Mouse (Mus musculus) embryonic facial prominence, embryonic 15.5 days (tissue): Measurements from ENCODE around the gene Zfp790. TPM values are rescaled to one million over a fixed set of nuclear protein-coding genes. Genes with fewer than 3 reads are reported as not detected.

Experiments
- ATAC-seq: fragments of 200-750 bp; cut with Nextera tagmentation; 2 replicates; pipeline ENCODE4 v1.8.0; 2017; ENCODE audit warnings: low read depth, moderate TSS enrichment; ENCODE audit not compliant: insufficient number of reproducible peaks, low FRiP score, low TSS enrichment
- H3K27ac ChIP-seq: fragments of 300-500 bp; sonication (generic); replicated peaks from 2 replicates; pipeline ENCODE4 v1.5.1; 2015; ENCODE audit warnings: mild to moderate bottlenecking, inconsistent platforms
- H3K27me3 ChIP-seq: fragments of 300-500 bp; sonication (generic); 2 replicates; pipeline ENCODE4 v1.6.1; 2015; ENCODE audit warnings: inconsistent platforms
- H3K36me3 ChIP-seq: fragments of 300-500 bp; sonication (generic); 2 replicates; pipeline ENCODE4 v1.6.1; 2015; ENCODE audit warnings: mild to moderate bottlenecking, inconsistent platforms
- H3K4me1 ChIP-seq: fragments of 300-500 bp; sonication (generic); 2 replicates; pipeline ENCODE4 v1.6.1; 2015; ENCODE audit warnings: inconsistent platforms
- H3K4me2 ChIP-seq: fragments of 300-500 bp; sonication (generic); replicated peaks from 2 replicates; pipeline ENCODE4 v1.6.1; 2015; ENCODE audit warnings: mild to moderate bottlenecking, inconsistent platforms
- H3K4me3 ChIP-seq: fragments of 300-500 bp; sonication (generic); replicated peaks from 2 replicates; pipeline ENCODE4 v1.5.1; 2015; ENCODE audit warnings: mild to moderate bottlenecking, inconsistent platforms
- H3K9ac ChIP-seq: fragments of 300-500 bp; sonication (generic); 2 replicates; pipeline ENCODE4 v1.6.1; 2015; ENCODE audit warnings: inconsistent platforms
- H3K9me3 ChIP-seq: fragments of 300-500 bp; sonication (generic); replicated peaks from 2 replicates; pipeline ENCODE4 v1.6.1; 2016; ENCODE audit warnings: inconsistent platforms
- WGBS: fragments of 180-500 bp; shearing (Covaris S2); methylation state at CpG from one replicate; pipeline ENCODE4 v1.1.7; 2015; 5-methylcytosine and 5-hydroxymethylcytosine counted together
- polyA plus RNA-seq: library from polyadenylated mRNA; unstranded; fragments of >200 nt; fragmentation: Nextera tagmentation; extraction: Ambion mirVana; gene quantifications from 2 replicates; pipeline ENCODE4 v1.2.1, GENCODE M21; 2015

Gene Zfp790
- polyA plus RNA-seq, 1 experiment from 2014 or later, result 14.6 TPM

DNA sequence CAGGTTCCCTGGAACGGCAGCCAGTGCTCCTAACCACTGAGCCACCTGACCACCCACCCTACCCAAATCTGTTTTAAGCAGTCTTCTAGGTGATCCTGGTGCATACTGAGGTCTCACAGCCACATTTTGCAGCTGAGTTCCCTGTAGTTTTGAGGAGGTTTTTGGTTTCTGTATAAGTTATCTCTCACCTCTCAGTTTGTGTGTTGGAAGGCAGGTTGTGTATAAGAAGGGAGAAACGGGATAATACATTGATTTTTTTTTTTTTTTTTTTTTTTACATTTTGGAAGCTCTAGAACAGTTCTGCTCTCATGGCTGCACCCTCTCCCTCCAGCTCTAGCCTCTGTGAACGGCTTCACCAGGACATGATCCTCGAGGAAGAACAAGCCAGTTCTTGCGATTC is 30.0 kb upstream of the Zfp790 start:
- 70% methylated on average over 5 of the region's 5 CpGs for WGBS
- no peak for ATAC-seq
- Histone ChIP-seq H3K4me2 (peak overlapping the region; percentile 69), H3K4me3 (peak overlapping the region; percentile 88), H3K27ac (no peak overlapping the region), H3K27me3 (no peaks in the 10 kb centered on the region), H3K9me3 (no peaks in the 10 kb centered on the region), H3K4me1 (peaks cover 17% of the 10 kb centered on the region), H3K36me3 (peaks cover 41% of the 10 kb centered on the region), H3K9ac (0 out of 2 replicates have a peak overlapping the region, but pooled peaks have one; percentile 6)

DNA sequence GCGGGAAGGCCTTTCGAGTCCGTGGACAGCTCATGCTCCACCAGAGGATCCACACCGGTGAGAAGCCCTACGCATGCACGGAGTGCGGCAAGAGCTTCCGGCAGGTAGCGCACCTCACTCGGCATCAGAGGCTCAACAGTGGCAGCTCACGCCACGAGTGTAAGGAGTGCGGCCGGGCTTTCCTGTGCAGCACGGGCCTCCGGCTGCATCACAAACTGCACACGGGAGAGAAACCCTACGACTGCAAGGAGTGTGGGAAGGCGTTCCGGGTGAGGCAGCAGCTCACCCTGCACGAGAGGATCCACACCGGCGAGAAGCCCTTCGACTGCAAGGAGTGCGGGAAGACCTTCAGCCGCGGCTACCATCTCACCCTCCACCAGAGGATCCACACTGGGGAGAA is 23.0 kb upstream of the Zfp790 start:
- Histone ChIP-seq H3K27ac (no peak overlapping the region), H3K4me1 (no peaks in the 10 kb centered on the region), H3K4me3 (no peak overlapping the region), H3K27me3 (no peaks in the 10 kb centered on the region), H3K36me3 (peaks cover 63% of the 10 kb centered on the region), H3K9me3 (0 out of 2 replicates have a peak, but pooled peaks cover 13% of the 10 kb centered on the region), H3K9ac (no peak overlapping the region), H3K4me2 (no peak overlapping the region)
- no peak for ATAC-seq
- 41% methylated on average over 27 of the region's 27 CpGs for WGBS

DNA sequence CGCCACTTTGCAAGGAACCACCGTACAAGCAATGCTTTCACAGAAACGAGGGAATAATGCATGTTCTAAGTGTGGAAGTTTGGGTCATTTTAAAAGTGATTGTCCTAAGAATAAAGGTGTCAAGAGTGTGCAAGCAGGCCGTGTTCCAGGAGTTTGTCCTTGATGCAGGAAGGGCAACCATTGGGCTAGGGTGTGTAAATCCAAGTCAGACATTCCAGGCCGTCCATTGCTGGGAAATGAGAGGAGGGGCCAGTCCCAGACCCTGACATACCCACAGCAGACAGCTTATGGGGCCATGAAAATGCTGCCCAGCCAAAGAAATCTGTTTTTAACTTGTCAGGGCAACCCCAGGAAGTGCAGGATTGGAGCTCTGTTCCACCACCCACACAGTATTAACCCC is 8.9 kb upstream of the Zfp790 start:
- Histone ChIP-seq H3K9ac (no peak overlapping the region), H3K9me3 (peaks cover 3% of the 10 kb centered on the region; the same call in 1 of the 2 replicates), H3K27me3 (no peaks in the 10 kb centered on the region), H3K4me3 (no peak overlapping the region), H3K4me2 (no peak overlapping the region), H3K27ac (no peak overlapping the region), H3K4me1 (no peaks in the 10 kb centered on the region), H3K36me3 (no peaks in the 10 kb centered on the region)
- 84% methylated on average over 5 of the region's 5 CpGs for WGBS
- ATAC-seq, result no peak

DNA sequence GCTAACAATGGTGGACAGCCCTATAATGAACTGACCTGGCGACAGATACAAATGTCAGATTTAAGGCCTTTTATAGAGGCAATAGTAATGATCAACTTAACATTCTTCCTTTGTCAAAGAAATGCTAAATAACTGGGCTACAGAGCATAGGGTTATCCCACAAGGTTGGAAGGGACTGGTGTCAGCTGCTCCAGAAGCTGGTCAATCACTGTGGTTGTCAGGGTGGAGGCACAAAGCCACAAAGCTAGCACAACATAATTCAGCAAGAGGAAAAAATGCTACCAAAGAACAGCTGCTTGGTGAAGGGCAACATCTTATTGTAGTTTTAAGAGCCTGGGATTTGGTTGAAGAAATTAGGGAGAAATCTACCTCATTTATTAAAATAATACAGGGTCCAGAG is 3.7 kb upstream of the Zfp790 start:
- Histone ChIP-seq H3K36me3 (no peaks in the 10 kb centered on the region), H3K27ac (no peak overlapping the region), H3K9ac (no peak overlapping the region), H3K9me3 (peaks cover 3% of the 10 kb centered on the region; the same call in 1 of the 2 replicates), H3K4me3 (no peak overlapping the region), H3K4me2 (no peak overlapping the region), H3K4me1 (peaks cover 17% of the 10 kb centered on the region), H3K27me3 (no peaks in the 10 kb centered on the region)
- ATAC-seq, result no peak
- 95% methylated on average over 1 of the region's 1 CpGs for WGBS

DNA sequence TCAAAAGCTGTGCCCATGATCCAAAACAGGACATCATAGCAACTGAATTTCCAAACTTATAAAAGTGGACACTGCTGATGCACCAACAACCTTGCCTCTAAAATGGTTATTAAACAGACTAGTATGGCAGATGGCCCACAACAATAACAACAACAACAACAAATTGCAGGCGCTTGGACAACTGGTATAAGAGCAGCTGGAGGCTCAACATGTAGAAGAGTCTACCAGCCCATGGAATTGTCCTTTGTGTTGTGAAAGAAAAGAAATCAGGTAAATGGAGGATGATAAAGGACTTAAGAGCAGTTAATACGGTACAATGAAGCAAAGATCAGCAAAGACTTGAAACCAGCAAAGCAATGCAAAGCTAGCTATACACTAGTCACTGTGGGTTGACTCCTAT is 1.5 kb upstream of the Zfp790 start:
- no peaks in the 10 kb centered on the region for H3K9me3 ChIP-seq
- H3K4me3 ChIP-seq, result peak overlapping the region; percentile 68; the same call in 1 of the 2 replicates
- H3K4me2 ChIP-seq, result peak overlapping the region; percentile 81; the same call in 1 of the 2 replicates
- H3K9ac ChIP-seq, result no peak overlapping the region
- H3K27me3 ChIP-seq, result no peaks in the 10 kb centered on the region
- H3K4me1 ChIP-seq, result peaks cover 25% of the 10 kb centered on the region
- no peaks in the 10 kb centered on the region for H3K36me3 ChIP-seq
- no peak for ATAC-seq
- 94% methylated on average over 2 of the region's 2 CpGs for WGBS
- no peak overlapping the region for H3K27ac ChIP-seq

DNA sequence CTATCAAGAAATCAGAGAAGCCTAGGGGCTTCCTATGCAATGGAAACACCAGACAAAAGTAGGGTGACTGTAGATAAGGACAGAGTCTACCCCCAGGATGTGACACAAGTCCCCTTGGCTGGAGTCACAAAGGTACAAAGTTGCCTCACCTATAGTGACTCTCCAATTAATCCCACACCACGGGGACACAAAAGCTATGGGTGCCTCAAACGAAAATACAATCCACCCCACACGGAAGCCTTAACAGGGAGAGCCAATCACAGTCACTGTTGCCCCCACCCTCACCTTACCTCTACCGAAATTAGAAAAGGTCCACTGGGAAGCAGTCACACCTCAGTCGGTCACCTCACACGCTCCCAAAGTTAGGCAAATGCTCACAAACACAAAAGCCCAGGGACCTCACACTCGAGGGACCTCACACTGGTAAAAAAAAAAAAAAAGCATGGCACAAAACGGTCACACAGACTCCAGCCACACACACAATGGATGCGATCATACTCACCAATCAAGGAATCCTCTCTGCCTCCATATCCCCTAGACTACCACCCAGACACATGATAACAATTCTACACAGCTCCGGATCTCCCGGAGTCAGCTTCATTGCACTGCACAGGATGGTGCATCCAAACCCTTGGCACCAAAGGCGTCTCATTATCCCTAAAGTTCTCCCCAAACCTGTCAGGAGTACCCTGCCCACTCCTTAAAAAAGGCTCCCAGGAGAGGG is 691 bp upstream of the Zfp790 start:
- peak overlapping the region; percentile 81 for H3K4me2 ChIP-seq
- peak overlapping the region; percentile 49 for H3K9ac ChIP-seq
- H3K9me3 ChIP-seq, result no peaks in the 10 kb centered on the region
- H3K27ac ChIP-seq, result peak overlapping the region; percentile 76
- peak; percentile 11; the same call in 1 of the 2 replicates for ATAC-seq
- no peaks in the 10 kb centered on the region for H3K36me3 ChIP-seq
- H3K27me3 ChIP-seq, result no peaks in the 10 kb centered on the region
- 2% methylated on average over 12 of the region's 12 CpGs for WGBS
- peak overlapping the region; percentile 68 for H3K4me3 ChIP-seq
- H3K4me1 ChIP-seq, result peaks cover 27% of the 10 kb centered on the region

- Histone ChIP-seq H3K9me3 (no peaks in the 10 kb centered on the region), H3K4me3 (peak overlapping the region; percentile 69), H3K4me1 (peaks cover 27% of the 10 kb centered on the region), H3K4me2 (peak overlapping the region; percentile 64), H3K9ac (peak overlapping the region; percentile 70), H3K36me3 (peaks cover 30% of the 10 kb centered on the region), H3K27me3 (no peaks in the 10 kb centered on the region), H3K27ac (0 out of 2 replicates have a peak overlapping the region, but pooled peaks have one; percentile 17)
- WGBS, result 3% methylated on average over 12 of the region's 12 CpGs
- 0 out of 2 replicates have a peak, but pooled peaks have one; percentile 58 for ATAC-seq
These were observed 2.8 kb downstream of the Zfp790 start for GRCm38 (mm10) chr7:29818619-29819254.

GRCm38 (mm10) chr7:29828001-29828400 is 12.1 kb downstream of the Zfp790 start:
- no peaks in the 10 kb centered on the region for H3K4me1 ChIP-seq
- no peak overlapping the region for H3K4me2 ChIP-seq
- H3K27ac ChIP-seq, result no peak overlapping the region
- WGBS, result 93% methylated on average over 12 of the region's 12 CpGs
- H3K36me3 ChIP-seq, result peaks cover 81% of the 10 kb centered on the region
- no peaks in the 10 kb centered on the region for H3K27me3 ChIP-seq
- no peak overlapping the region for H3K9ac ChIP-seq
- H3K9me3 ChIP-seq, result no peaks in the 10 kb centered on the region
- H3K4me3 ChIP-seq, result no peak overlapping the region
- ATAC-seq, result no peak

DNA sequence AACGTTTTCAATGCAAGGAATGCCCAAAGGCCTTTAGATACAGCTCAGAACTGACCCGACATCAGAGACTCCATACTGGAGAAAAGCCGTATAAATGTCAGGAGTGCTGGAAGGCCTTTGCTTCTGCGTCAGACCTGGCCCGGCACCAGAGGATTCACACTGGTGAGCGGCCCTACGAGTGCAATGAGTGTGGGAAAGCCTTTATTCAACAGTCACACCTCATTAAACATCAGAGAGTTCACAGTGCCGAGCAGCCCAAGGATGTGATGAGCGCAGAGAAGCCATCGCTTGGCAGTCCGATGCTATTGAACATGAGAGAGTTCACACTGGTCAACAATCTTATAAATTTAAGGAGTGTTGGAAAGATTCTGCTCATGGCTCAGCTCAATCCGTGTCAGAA is 13.9 kb downstream of the Zfp790 start:
- 92% methylated on average over 12 of the region's 12 CpGs for WGBS
- Histone ChIP-seq H3K27me3 (no peaks in the 10 kb centered on the region), H3K4me2 (no peak overlapping the region), H3K27ac (no peak overlapping the region), H3K9ac (no peak overlapping the region), H3K4me3 (no peak overlapping the region), H3K36me3 (peaks cover 76% of the 10 kb centered on the region), H3K9me3 (no peaks in the 10 kb centered on the region), H3K4me1 (no peaks in the 10 kb centered on the region)
- ATAC-seq, result no peak

- H3K9ac ChIP-seq, result no peak overlapping the region
- no peaks in the 10 kb centered on the region for H3K27me3 ChIP-seq
- no peak for ATAC-seq
- peaks cover 17% of the 10 kb centered on the region; the same call in 1 of the 2 replicates for H3K36me3 ChIP-seq
- H3K4me2 ChIP-seq, result no peak overlapping the region
- no peaks in the 10 kb centered on the region for H3K9me3 ChIP-seq
- H3K4me3 ChIP-seq, result no peak overlapping the region
- no peak overlapping the region for H3K27ac ChIP-seq
- no peaks in the 10 kb centered on the region for H3K4me1 ChIP-seq
- WGBS, result 88% methylated on average over 1 of the region's 1 CpGs
These were observed 20.9 kb downstream of the Zfp790 start for GRCm38 (mm10) chr7:29836816-29837215.

DNA sequence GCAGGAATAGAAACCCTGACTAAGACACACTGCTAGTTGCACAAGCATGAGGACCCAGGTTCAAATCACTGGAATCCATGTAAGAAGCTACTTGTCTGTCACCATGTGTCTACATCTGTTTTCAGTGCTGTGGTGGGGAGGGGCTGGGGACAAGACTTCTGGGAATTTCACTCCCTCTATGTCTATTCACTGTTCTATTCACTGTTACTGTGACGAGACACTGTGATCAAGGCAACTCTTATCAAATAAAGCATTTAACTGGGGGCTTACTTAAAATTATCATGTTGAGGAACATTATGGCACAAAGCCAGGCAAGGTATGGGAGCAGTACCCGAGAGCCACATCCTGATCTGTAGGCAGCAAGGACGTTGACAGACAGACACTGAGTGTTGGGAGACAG is 23.3 kb downstream of the Zfp790 start:
- H3K4me3 ChIP-seq, result no peak overlapping the region
- 68% methylated on average over 3 of the region's 3 CpGs for WGBS
- H3K27me3 ChIP-seq, result no peaks in the 10 kb centered on the region
- no peak overlapping the region for H3K4me2 ChIP-seq
- no peak overlapping the region for H3K27ac ChIP-seq
- H3K4me1 ChIP-seq, result peaks cover 2% of the 10 kb centered on the region; the same call in 1 of the 2 replicates
- H3K9me3 ChIP-seq, result no peaks in the 10 kb centered on the region
- no peak for ATAC-seq
- H3K9ac ChIP-seq, result no peak overlapping the region
- H3K36me3 ChIP-seq, result 0 out of 2 replicates have a peak, but pooled peaks cover 3% of the 10 kb centered on the region
